In genomic region chr17:83397571-83398100, GRCm38 (mm10) we compare ENCODE assay signal across 8 mouse cellular contexts. TPM values are rescaled to one million over a fixed set of nuclear protein-coding genes. Genes with fewer than 3 reads are reported as not detected.
A peak's percentile ranks its signal among the peaks of the same experiment; 100 is the strongest.
DNase-seq lines count a peak whose midpoint lies in the region; ATAC-seq and TF ChIP-seq lines count a peak whose summit lies in the region.

No protein-coding gene starts in this region.

- TF ChIP-seq CTCF in heart, adult 2 months (IDR thresholded peaks at IDR 0.05): no peak
- TF ChIP-seq CTCF in midbrain, postnatal 0 days (IDR thresholded peaks at IDR 0.05): no peak
- no peak for TF ChIP-seq CTCF in cerebellum, adult 2 months (IDR thresholded peaks at IDR 0.05; ENCODE audit: borderline replicate concordance, insufficient read depth, low read depth, low read length)

- H3K4me1 ChIP-seq in heart, adult 2 months (ENCODE audit: control insufficient read depth, insufficient read depth, low read length): peaks cover 8% of the 10 kb centered on the region
- no peaks in the 10 kb centered on the region for H3K4me1 ChIP-seq in midbrain, postnatal 0 days (ENCODE audit: insufficient read depth, low read length)
- H3K4me1 ChIP-seq in cerebellum, adult 2 months (ENCODE audit: control insufficient read depth, insufficient read depth, low read length): no peaks in the 10 kb centered on the region

- no peak overlapping the region for H3K4me2 ChIP-seq in midbrain, postnatal 0 days (ENCODE audit: low read depth, low read length, poor library complexity, severe bottlenecking)

- H3K36me3 ChIP-seq in heart, adult 2 months (ENCODE audit: control insufficient read depth, insufficient read depth, low read length): no peaks in the 10 kb centered on the region
- H3K36me3 ChIP-seq in midbrain, postnatal 0 days (ENCODE audit: insufficient read depth, low read length): no peaks in the 10 kb centered on the region

- H3K9ac ChIP-seq in heart, adult 2 months (ENCODE audit: low read depth, low read length): peak overlapping the region; percentile 5
- no peak overlapping the region for H3K9ac ChIP-seq in midbrain, postnatal 0 days (replicated peaks; ENCODE audit: low read length, poor library complexity, severe bottlenecking)

- H3K27me3 ChIP-seq in heart, adult 2 months (ENCODE audit: control insufficient read depth, insufficient read depth, low read length): no peaks in the 10 kb centered on the region
- H3K27me3 ChIP-seq in midbrain, postnatal 0 days (ENCODE audit: insufficient read depth, low read length): no peaks in the 10 kb centered on the region
- no peaks in the 10 kb centered on the region for H3K27me3 ChIP-seq in cerebellum, adult 2 months (ENCODE audit: control insufficient read depth, insufficient read depth, low read length)

- TF ChIP-seq EP300 in heart, adult 2 months (IDR thresholded peaks at IDR 0.05; ENCODE audit: insufficient read depth, low read depth, low read length): no peak

- intact Hi-C loops in heart, adult 2 months (cut with DNase I): no loop called here
- intact Hi-C loops in left cerebral cortex, postnatal 4 days (cut with DNase I): no loop called here

- whole genome bisulfite sequencing in heart, adult 2 months: 39% methylated on average over 6 of the region's 6 CpGs
- WGBS in midbrain, postnatal 0 days: 54% methylated on average over 6 of the region's 6 CpGs
- 70% methylated on average over 6 of the region's 6 CpGs for WGBS in cerebellum, adult 2 months

- no peaks in the 10 kb centered on the region for H3K9me3 ChIP-seq in midbrain, postnatal 0 days (ENCODE audit: low read length)

- H3K79me2 ChIP-seq in heart, adult 2 months (replicated peaks; ENCODE audit: control insufficient read depth, insufficient read depth, low read length): no peaks in the 10 kb centered on the region; the same call in 1 of the 2 replicates

- ATAC-seq in midbrain, postnatal 0 days (ENCODE audit: low FRiP score): no peak
- ATAC-seq in frontal cortex, adult (ENCODE audit: low TSS enrichment): no peak

- H3K27ac ChIP-seq in heart, adult 2 months: peak overlapping the region; percentile 68
- H3K27ac ChIP-seq in midbrain, postnatal 0 days (ENCODE audit: low read depth, low read length): 0 out of 2 replicates have a peak overlapping the region, but pooled peaks have one; percentile 32
- H3K27ac ChIP-seq in cerebellum, adult 2 months (ENCODE audit: insufficient read depth, low read length): no peak overlapping the region

- peak; percentile 39; the same call in 1 of the 2 replicates for TF ChIP-seq POLR2A in heart, adult 2 months (IDR thresholded peaks at IDR 0.05; ENCODE audit: insufficient read depth, low read depth, low read length)
- TF ChIP-seq POLR2A in cerebellum, adult 2 months (IDR thresholded peaks at IDR 0.05; ENCODE audit: borderline replicate concordance, insufficient read depth, low read length): no peak

- peak; percentile 36 for DNase-seq in kidney, adult 11 months
- DNase-seq in kidney, adult 18-20 months: no peak
- peak in 1 of 2 experiments; percentile 49 for DNase-seq in heart, adult 2 months
- peak; percentile 57 for DNase-seq in kidney, postnatal 14 days
- no peak for DNase-seq in midbrain, postnatal 0 days (ENCODE audit: low spot score)
- no peak for DNase-seq in cerebellum, adult 2 months
- DNase-seq in left cerebral cortex, postnatal 4 days: no peak

- H3K4me3 ChIP-seq in heart, adult 2 months: no peak overlapping the region
- no peak overlapping the region for H3K4me3 ChIP-seq in midbrain, postnatal 0 days (ENCODE audit: low read depth, low read length)
- no peak overlapping the region for H3K4me3 ChIP-seq in cerebellum, adult 2 months (replicated peaks; ENCODE audit: insufficient read depth, low read depth, low read length)

RNA-seq across cellular contexts. Expression of gene Eml4, which starts 46.9 kb away (rescaled TPM):
- total RNA-seq in heart, adult 2 months (2021): 1 to 10 TPM; 3.8 to 4.5 TPM
- 3.0 and 5.1 TPM in 2 replicates for polyA plus RNA-seq in heart, adult 2 months (2012; rRNA removed)
- total RNA-seq in midbrain, postnatal 0 days (2014; rRNA removed): 51.4 and 56.1 TPM in 2 replicates
- 17.4 and 20.1 TPM in 2 replicates for polyA plus RNA-seq in midbrain, postnatal 0 days (2015; fragmentation: Nextera tagmentation; extraction: Ambion mirVana)
- 16.7 and 17.3 TPM in 2 replicates for polyA plus RNA-seq in cerebellum, adult 2 months (2012; rRNA removed)
- 10 to 100 TPM; 44.9 to 47.8 TPM for total RNA-seq in left cerebral cortex, postnatal 4 days (2021)

Comparison
In these comparisons a context has a peak if more than half of its experiments do, and no peak if none do; other contexts are left out.
1. DNase-seq: peak in kidney, adult 11 months (single experiment) and kidney, postnatal 14 days (single experiment); none in kidney, adult 18-20 months (single experiment), midbrain, postnatal 0 days (single experiment), cerebellum, adult 2 months (0 of 2) and left cerebral cortex, postnatal 4 days (single experiment).